Mouse (Mus musculus): ENCODE data around the gene Sntb2.
A peak's percentile ranks its signal among the peaks of the same experiment; 100 is the strongest.
"Not testable (repeated sequence)": the region's sequence is repeated elsewhere in the genome, so short reads cannot be mapped to it uniquely, and the experiment has no call there.

Gene Sntb2

GRCm38 (mm10) chr8:106972538-106973264, 37.2 kb downstream of the Sntb2 start:
- DNase-seq = no peak

- DNase-seq = peak in 1 of 2 experiments; percentile 13
Observed at GRCm38 (mm10) chr8:106973526-106973925, 38.0 kb downstream of the Sntb2 start.

GRCm38 (mm10) chr8:106974754-106975153, 39.2 kb downstream of the Sntb2 start:
- peak; percentile 8 to 27 for DNase-seq

GRCm38 (mm10) chr8:106975764-106976163, 40.2 kb downstream of the Sntb2 start:
- DNase-seq = no peak

GRCm38 (mm10) chr8:106976436-106976835, 40.9 kb downstream of the Sntb2 start:
- DNase-seq = no peak

GRCm38 (mm10) chr8:106978755-106979251, 43.3 kb downstream of the Sntb2 start:
- DNase-seq = no peak

GRCm38 (mm10) chr8:106985404-106985821, 49.9 kb downstream of the Sntb2 start:
- DNase-seq = no peak

GRCm38 (mm10) chr8:106985951-106986350, 50.4 kb downstream of the Sntb2 start:
- no peak for DNase-seq

GRCm38 (mm10) chr8:106987557-106987956, 52.0 kb downstream of the Sntb2 start:
- DNase-seq = no peak

GRCm38 (mm10) chr8:106991393-106991792, 55.8 kb downstream of the Sntb2 start:
- no peak for DNase-seq

GRCm38 (mm10) chr8:106996339-106996738, 60.8 kb downstream of the Sntb2 start:
- DNase-seq = not testable (repeated sequence)

- no peak for DNase-seq
Observed at GRCm38 (mm10) chr8:106997416-106997815, 61.9 kb downstream of the Sntb2 start.

GRCm38 (mm10) chr8:106999068-106999467, 63.5 kb downstream of the Sntb2 start:
- no peak for DNase-seq

GRCm38 (mm10) chr8:107002532-107002931, 67.0 kb downstream of the Sntb2 start:
- peak; percentile 79 to 86 for DNase-seq

GRCm38 (mm10) chr8:107007795-107008194, 72.2 kb downstream of the Sntb2 start:
- no peak for DNase-seq

- no peak for DNase-seq
Observed at GRCm38 (mm10) chr8:107012666-107013065, 77.1 kb downstream of the Sntb2 start.

- DNase-seq = no peak
Observed at GRCm38 (mm10) chr8:107014915-107015314, 79.4 kb downstream of the Sntb2 start.

- no peak for DNase-seq
Observed at GRCm38 (mm10) chr8:107023479-107023878, 87.9 kb downstream of the Sntb2 start.

- DNase-seq = no peak
Observed at GRCm38 (mm10) chr8:107029310-107029709, 93.8 kb downstream of the Sntb2 start.

GRCm38 (mm10) chr8:107030058-107030457, 94.5 kb downstream of the Sntb2 start:
- no peak for DNase-seq

GRCm38 (mm10) chr8:107030650-107031576, 95.4 kb downstream of the Sntb2 start, which contains the start of gene Vps4a:
Gene Vps4a (plus strand): TSS chr8:107031222.
- peak; percentile 95 to 98 for DNase-seq

- DNase-seq = no peak
Observed at GRCm38 (mm10) chr8:107031577-107032090, 96.1 kb downstream of the Sntb2 start.

- not testable (repeated sequence) for DNase-seq
Observed at GRCm38 (mm10) chr8:107033609-107034008, 98.1 kb downstream of the Sntb2 start.

Measured in thymus, postnatal 36 days (tissue).